Mouse (Mus musculus) hematopoietic stem cell, adult 5-6 weeks (primary cell): ENCODE measurements at regions not wholly inside any gene's neighbourhood (a gene's known extent, or its start where the extent isn't known, plus 50 kb on each side); places are given as distances from the start of the nearest gene placed in this dataset.
"Not testable (repeated sequence)": the region's sequence is repeated elsewhere in the genome, so short reads cannot be mapped to it uniquely, and the experiment has no call there.

Experiments used
- ATAC-seq, 2 experiments: fragments of 125-278 bp in 1 of 2; replicated peaks in 1 of 2; 2 replicates each; pipeline ENCODE4 v1.8.0; 2016 to 2017; ENCODE audit warnings: inconsistent platforms in 2 of 2, mild to moderate bottlenecking in 2 of 2, moderate number of reproducible peaks in 2 of 2, low read depth in 1 of 2, moderate TSS enrichment in 1 of 2; ENCODE audit not compliant: low FRiP score in 2 of 2, poor library complexity in 2 of 2, severe bottlenecking in 2 of 2, insufficient read depth in 1 of 2, low TSS enrichment in 1 of 2

DNA sequence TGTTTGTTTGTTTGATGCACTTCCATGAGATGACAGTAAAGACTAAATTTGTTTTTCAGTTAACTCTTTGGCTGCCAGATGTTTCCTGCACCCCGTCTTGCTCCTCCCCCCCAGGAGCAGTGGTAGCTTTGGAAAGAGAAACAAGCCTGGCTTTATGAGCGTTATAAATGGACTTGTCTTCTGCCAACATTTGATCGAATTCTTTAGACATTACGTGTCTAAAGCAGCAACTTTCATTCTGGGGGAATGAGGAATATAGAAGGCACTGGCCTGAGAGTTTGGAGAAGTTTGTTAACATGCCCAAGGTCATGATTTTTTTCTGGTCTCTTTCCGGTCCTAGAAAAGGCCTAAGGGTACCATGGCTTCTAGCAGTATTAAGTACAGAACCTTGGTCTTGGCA lies 148.8 kb upstream of the Fbxl4 start:
- ATAC-seq, result no peak

DNA sequence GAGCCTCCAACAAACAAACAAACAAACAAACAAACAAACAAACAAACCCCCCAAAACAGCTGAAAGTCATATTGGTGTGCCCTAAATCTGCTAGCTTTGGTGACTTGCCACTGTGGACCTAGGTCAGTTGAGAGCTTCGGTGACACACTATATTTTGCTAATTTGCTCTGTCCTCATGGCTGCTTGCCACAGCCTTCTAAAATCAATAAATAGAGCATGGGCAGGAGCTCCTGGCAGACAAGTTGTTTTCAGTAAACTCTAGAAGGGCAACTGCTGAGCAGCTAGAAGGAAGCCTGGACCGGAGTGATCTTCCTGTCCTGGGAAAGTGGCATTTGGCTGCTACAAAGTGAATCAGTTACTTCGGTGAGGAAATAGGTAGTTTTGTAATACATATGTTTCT lies 119.7 kb upstream of the Fbxl4 start:
- ATAC-seq, result no peak

DNA sequence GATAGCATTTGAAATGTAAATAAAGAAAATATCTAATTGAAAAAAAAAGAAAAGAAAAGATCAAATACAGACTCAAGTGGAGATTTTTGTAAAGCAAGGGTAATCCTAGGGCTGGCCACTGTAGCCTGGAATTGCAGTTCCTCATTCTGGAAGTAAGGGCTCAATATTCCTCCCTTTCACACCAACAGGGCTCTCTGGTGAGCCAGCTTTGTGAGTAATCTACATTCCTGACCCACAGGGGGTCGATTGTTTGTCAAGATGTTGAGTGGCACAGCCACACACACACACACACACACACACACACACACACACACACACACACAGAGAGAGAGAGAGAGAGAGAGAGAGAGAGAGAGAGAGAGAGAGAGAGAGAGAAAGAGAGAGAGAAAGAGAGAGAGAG lies 107.1 kb upstream of the Fbxl4 start:
- not testable (repeated sequence) for ATAC-seq

DNA sequence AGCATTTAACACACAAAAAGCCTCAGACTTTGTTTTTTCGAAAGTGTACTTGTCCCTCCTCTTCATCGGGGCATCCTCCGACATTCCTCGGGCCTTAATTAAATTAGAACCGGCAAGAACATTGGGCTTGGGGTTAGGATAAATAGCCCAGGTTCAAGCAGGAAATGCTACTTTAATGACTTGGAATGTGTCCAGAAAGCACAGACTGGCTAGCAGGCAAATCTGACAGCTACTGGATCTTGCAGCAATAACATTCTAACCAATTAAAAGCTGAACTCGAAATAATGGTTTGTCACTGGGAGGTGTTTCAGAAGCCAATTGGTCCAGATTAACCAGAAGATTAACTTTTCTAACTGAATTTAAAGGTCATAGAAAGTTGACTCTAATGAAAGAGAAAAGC lies 93.4 kb upstream of the Fbxl4 start:
- ATAC-seq, result no peak

GRCm38 (mm10) chr4:22269064-22269463 lies 88.3 kb upstream of the Fbxl4 start:
- no peak for ATAC-seq

DNA sequence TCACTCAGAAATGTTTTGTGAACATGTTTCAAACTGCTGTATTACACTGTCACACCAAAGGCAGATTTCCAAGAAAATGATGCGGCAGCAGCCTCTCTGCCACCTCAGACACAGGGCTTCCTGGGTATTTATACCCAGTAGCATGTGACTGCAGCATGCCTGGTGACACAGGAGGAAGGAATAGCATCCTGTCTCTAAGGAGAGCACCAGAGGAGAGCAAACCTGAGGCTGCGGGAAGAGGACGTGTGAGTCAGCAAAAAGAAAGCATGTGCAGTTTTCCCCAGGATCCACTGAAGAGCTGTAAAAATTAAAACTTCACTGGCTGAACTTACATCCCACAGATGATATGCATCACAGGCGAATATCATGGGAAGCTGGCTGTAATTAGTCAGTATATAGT lies 83.2 kb upstream of the Fbxl4 start:
- no peak for ATAC-seq

GRCm38 (mm10) chr4:22282536-22283323 lies 74.6 kb upstream of the Fbxl4 start:
- no peak for ATAC-seq

GRCm38 (mm10) chr4:22292169-22292568 lies 65.2 kb upstream of the Fbxl4 start:
- ATAC-seq, result no peak

- no peak for ATAC-seq
Measured at GRCm38 (mm10) chr4:22300206-22300605, 57.1 kb upstream of the Fbxl4 start.

DNA sequence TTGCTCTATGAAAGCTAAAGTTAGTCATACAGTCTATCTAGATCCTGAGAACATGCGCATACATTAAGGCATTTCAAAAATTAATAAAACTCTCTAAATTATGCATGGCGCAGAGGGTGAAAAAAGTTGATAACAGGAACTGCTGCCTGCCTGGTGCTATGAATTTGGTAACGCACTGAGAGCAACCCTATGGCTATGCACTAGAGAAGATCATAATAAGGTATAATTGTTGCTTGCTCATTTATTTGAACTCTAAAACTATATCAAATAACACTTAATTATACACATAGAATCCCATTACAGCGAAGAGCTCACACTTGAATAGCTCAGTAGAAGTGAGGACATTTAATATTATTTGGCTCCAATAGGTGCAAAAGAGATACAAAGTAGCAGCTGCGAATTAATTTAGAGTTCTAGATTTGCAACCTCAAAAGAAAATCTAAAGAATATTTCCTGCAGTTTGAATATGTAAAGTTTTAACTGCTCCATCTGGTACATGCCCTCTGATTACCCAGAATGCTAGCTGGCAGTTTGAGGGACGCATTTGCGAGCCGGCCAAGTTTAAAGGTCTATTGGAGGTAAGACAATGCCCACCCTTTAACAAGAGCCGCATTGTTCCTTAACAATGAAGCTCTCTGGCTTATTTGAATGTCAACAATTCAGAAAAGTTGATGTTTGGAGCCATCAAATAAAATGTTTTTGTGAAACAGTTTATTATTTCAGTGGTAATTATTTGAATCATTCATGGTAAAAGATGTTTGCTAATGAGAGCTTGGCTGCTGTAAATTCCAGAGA lies 56.0 kb upstream of the Fbxl4 start:
- no peak for ATAC-seq

DNA sequence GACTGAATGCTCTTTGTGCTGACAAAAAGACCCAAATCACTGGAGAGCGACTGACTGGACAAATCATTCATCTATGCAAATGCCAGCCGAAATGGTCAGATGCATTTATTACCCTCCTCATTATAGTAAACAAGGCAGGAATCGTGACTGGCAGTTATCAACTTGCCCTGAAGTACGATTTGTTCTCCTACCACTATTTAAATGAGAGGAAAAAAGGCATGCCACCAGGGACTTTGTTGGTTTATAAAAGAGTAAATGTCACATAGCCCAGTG lies 55.5 kb upstream of the Fbxl4 start:
- ATAC-seq, result no peak

DNA sequence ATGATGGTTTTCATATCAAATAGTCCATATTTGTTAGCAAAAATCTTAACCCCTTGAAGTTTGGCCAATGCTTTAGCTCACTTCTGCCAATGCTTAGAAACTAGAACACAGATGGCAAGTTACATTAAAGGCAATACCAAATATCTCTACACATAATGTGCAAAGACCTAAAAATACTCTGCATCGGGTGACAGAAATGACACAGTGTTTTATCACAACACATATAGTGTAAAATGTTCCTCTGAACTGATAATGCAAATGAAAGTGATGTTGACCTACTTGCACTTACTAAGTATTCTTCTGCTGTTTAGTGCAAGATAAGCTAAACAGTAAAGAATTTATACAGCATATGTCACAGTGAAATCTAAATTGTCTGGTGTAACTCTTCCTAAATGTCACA lies 55.1 kb upstream of the Fbxl4 start:
- ATAC-seq, result no peak
